Mouse (Mus musculus): Measurements from ENCODE around the gene Zkscan4.

The Zkscan4 gene

DNA sequence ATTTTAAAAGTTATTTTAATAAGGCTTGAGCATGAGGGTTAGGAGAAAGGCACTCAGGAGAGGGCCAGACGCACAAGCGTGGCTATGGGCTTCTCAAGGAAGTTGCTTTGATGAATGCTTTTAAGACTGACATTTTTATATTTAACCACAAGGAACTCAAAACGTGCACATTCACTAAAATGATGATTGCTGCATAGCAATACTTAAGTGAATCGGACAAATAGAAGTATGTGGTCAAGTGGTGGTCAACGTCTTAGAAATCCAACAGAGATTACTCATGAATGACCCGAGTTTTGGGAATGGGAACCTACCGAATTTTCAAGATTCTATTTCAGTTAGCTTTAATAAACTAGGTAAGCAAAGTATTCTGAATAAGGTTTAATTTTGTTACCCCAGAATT lies 51.4 kb downstream of the Zkscan4 start:
- DNase-seq = no peak

GRCm38 (mm10) chr13:21530781-21531201 lies 52.1 kb downstream of the Zkscan4 start, which contains the start of gene Zkscan8:
TSS of gene Zkscan8 (minus strand) at chr13:21531120.
- peak; percentile 90 for DNase-seq

Data from right cerebral cortex, adult 18-20 months (tissue).